Mouse (Mus musculus): ENCODE results near the gene Litaf.

Gene Litaf

GRCm38 (mm10) chr16:10910541-10910940 is 155.4 kb downstream of the Litaf start:
- DNase-seq (ENCODE audit: low read depth) = no peak
